ENCODE assay signal across 8 mouse cellular contexts in the genomic region with DNA sequence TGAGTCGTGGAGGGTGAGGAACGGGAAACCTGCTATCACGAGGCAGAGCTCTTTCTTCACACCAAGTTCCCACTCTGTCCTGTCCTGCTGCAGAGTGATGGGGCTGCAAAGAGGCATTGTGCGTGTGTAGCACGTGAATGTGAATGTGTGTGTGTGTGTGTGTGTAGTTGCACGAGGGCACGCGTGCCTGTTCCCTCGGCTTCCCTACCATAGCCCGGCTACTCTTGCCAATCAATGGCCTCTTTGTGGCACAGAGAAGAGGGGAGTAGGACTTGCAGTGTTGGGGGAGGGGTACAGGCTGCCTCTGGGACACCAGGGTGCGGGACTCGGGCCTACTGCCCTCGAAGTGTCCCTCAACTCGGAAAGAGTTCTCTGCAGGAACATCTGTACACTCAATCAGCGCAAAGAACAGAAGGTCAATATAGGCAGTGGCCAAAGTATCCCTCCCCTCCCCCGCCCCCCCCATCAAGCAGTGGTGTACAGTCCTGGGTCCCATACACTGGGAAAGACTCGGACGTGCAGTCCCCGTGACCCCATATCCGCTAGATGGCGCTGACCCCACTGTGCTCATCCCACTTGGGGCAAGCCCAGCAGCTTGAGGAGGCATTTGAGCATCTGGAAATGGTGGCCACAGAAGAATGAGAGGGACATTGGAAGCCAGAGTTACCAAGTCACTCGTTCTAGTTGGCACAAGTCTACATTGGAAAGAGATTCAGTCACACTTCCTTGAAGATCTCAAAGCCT. TPM values are rescaled to one million over a fixed set of nuclear protein-coding genes. Genes with fewer than 3 reads are reported as not detected.
DNase-seq lines count a peak whose midpoint lies in the region; ATAC-seq lines count a peak whose summit lies in the region.

No protein-coding gene starts in this region.

- no peaks in the 10 kb centered on the region for H3K9me3 ChIP-seq in liver, embryonic 12.5 days (replicated peaks)
- no peaks in the 10 kb centered on the region for H3K9me3 ChIP-seq in forebrain, embryonic 11.5 days (ENCODE audit: control insufficient read depth, low read length)
- no peaks in the 10 kb centered on the region for H3K9me3 ChIP-seq in hindbrain, embryonic 12.5 days (replicated peaks)

- peaks cover 13% of the 10 kb centered on the region for H3K4me1 ChIP-seq in liver, embryonic 12.5 days
- H3K4me1 ChIP-seq in forebrain, embryonic 11.5 days (replicated peaks; ENCODE audit: control insufficient read depth, insufficient read depth, low read length) = peaks cover 5% of the 10 kb centered on the region; the same call in 1 of the 2 replicates
- peaks cover 38% of the 10 kb centered on the region for H3K4me1 ChIP-seq in hindbrain, embryonic 12.5 days

- ATAC-seq in liver, embryonic 12.5 days = no peak
- ATAC-seq in forebrain, embryonic 11.5 days (replicated peaks; ENCODE audit: low FRiP score) = 0 out of 2 replicates have a peak, but pooled peaks have one; percentile 36
- ATAC-seq in hindbrain, embryonic 12.5 days (ENCODE audit: low FRiP score) = peak; percentile 62

- peak; percentile 59 for DNase-seq in liver
- DNase-seq in adrenal gland, adult 8-10 months = peak; percentile 41
- peak; percentile 88 for DNase-seq in forebrain, embryonic 11.5 days (ENCODE audit: low spot score)
- peak; percentile 37 to 39 for DNase-seq in layer of hippocampus, postnatal 14 days (ENCODE audit: low spot score in 2 of 2)
- DNase-seq in naive thymus-derived CD4-positive, alpha-beta T cell, adult 2 months (ENCODE audit: low read depth) = peak; percentile 18
- DNase-seq in urinary bladder, postnatal 10 days (ENCODE audit: low spot score) = no peak

- no peaks in the 10 kb centered on the region for H3K36me3 ChIP-seq in liver, embryonic 12.5 days
- H3K36me3 ChIP-seq in forebrain, embryonic 11.5 days (ENCODE audit: control insufficient read depth, insufficient read depth, low read length) = no peaks in the 10 kb centered on the region
- H3K36me3 ChIP-seq in hindbrain, embryonic 12.5 days = no peaks in the 10 kb centered on the region

- WGBS in liver, embryonic 12.5 days (ENCODE audit: insufficient replicate concordance) = 24% methylated on average over 22 of the region's 22 CpGs
- 8% methylated on average over 22 of the region's 22 CpGs for WGBS in forebrain, embryonic 11.5 days
- WGBS in hindbrain, embryonic 12.5 days = 7% methylated on average over 21 of the region's 22 CpGs

- H3K27me3 ChIP-seq in liver, embryonic 12.5 days (replicated peaks) = peaks cover 9% of the 10 kb centered on the region; the same call in 1 of the 2 replicates
- no peaks in the 10 kb centered on the region for H3K27me3 ChIP-seq in forebrain, embryonic 11.5 days (ENCODE audit: control insufficient read depth, insufficient read depth, low read length)
- peaks cover 15% of the 10 kb centered on the region; the same call in 1 of the 2 replicates for H3K27me3 ChIP-seq in hindbrain, embryonic 12.5 days

- H3K4me2 ChIP-seq in liver, embryonic 12.5 days = no peak overlapping the region
- H3K4me2 ChIP-seq in forebrain, embryonic 11.5 days (ENCODE audit: low read depth, low read length, severe bottlenecking) = 0 out of 2 replicates have a peak overlapping the region, but pooled peaks have one; percentile 5
- H3K4me2 ChIP-seq in hindbrain, embryonic 12.5 days (replicated peaks) = 0 out of 2 replicates have a peak overlapping the region, but pooled peaks have one; percentile 0

- H3K9ac ChIP-seq in liver, embryonic 12.5 days = no peak overlapping the region
- H3K9ac ChIP-seq in forebrain, embryonic 11.5 days (ENCODE audit: low read length) = no peak overlapping the region; the same call in 1 of the 2 replicates
- no peak overlapping the region for H3K9ac ChIP-seq in hindbrain, embryonic 12.5 days

- no peak overlapping the region for H3K4me3 ChIP-seq in liver, embryonic 12.5 days
- H3K4me3 ChIP-seq in forebrain, embryonic 11.5 days (ENCODE audit: low read depth, low read length) = no peak overlapping the region
- no peak overlapping the region for H3K4me3 ChIP-seq in hindbrain, embryonic 12.5 days

- H3K27ac ChIP-seq in liver, embryonic 12.5 days = no peak overlapping the region
- no peak overlapping the region for H3K27ac ChIP-seq in forebrain, embryonic 11.5 days (ENCODE audit: low read depth, low read length)
- H3K27ac ChIP-seq in hindbrain, embryonic 12.5 days = no peak overlapping the region

RNA-seq across cellular contexts. Expression of a gene that starts 13.3 kb away (rescaled TPM):
- 1.8 and 1.9 TPM in 2 replicates for polyA plus RNA-seq in liver, embryonic 12.5 days (2016; fragmentation: Nextera tagmentation; extraction: Ambion mirVana)
- 10 to 100 TPM; 39.3 to 61.3 (median 50.2) TPM for total RNA-seq in adrenal gland, adult 8-10 months (2022)
- polyA plus RNA-seq in forebrain, embryonic 11.5 days (2014; fragmentation: Nextera tagmentation; extraction: Ambion mirVana) = 12.3 and 12.4 TPM in 2 replicates
- 12.9 and 13.0 TPM in 2 replicates for polyA plus RNA-seq in hindbrain, embryonic 12.5 days (2016; fragmentation: Nextera tagmentation; extraction: Ambion mirVana)
- total RNA-seq in layer of hippocampus, postnatal 14 days (2021) = 100 to 1,000 TPM; 109 to 113 TPM
